Mouse (Mus musculus) E14TG2a.4 (cell line): ENCODE measurements around the gene Il34.

Experiments used
- CTCF ChIP-seq: conservative IDR thresholded peaks from 2 replicates; pipeline ENCODE4 v1.5.1; 2014; ENCODE audit warnings: low read length
- NANOG ChIP-seq: IDR thresholded peaks from 2 replicates; pipeline ENCODE4 v1.6.1; 2014; ENCODE audit warnings: borderline replicate concordance, low read length, mixed read lengths
- POU5F1 ChIP-seq: IDR thresholded peaks from 2 replicates; pipeline ENCODE4 v1.6.1; 2014; ENCODE audit warnings: low read length, borderline replicate concordance

GRCm38 (mm10) chr8:110811793-110812192 is 6.1 kb upstream of the Il34 start:
- no peak for TF ChIP-seq CTCF
- TF ChIP-seq POU5F1: no peak
- TF ChIP-seq NANOG: no peak
